Mouse (Mus musculus): ENCODE results near the gene Tns3. TPM values are rescaled to one million over a fixed set of nuclear protein-coding genes. Genes with fewer than 3 reads are reported as not detected.

The Tns3 gene
- total RNA-seq, 2 experiments from 2014 or later: 27.4 to 29.0 TPM

DNA sequence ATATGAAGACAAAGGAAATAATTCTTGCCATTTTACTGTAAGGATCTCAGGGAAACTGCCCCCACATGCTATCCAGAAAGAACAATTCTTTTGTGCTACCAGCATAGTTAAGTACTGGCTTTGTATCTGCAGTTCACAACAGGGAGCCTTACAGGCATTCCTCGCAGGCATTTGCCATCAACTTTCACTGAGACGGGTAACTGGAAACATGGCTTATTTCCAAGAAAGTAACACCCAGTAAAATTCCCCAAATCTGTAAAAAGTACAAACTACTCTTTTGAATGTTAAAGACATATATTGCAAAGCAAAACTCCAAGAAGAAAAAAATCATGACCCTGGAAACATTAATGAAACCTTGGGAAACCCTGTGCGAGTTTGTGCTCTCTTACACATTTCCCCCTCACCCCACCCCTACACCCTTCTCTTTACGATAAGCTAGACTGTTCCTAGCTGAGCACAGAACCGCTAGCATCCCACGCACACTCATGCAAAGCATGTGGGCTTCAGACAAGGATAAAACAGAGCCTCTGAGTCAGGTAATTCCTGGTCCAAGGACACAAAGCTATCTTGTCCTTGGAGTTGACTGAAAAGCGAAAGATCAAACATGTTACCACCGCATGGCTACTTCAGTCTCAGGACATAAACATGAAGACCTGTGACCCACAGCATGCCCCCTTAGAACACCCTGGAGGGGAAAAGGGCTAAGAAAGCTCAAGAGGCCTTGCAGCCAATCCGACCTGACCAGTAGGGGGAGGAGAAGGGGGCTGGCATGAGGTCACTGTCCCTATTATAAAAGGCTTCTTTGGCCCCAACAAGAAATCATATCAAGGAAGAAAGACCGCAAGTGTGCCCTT, 11.3 kb downstream of the Tns3 start:
- DNase-seq: no peak
- intact Hi-C loops (cut with DNase I): no loop called here

GRCm38 (mm10) chr11:8652116-8652714, 12.1 kb downstream of the Tns3 start:
- intact Hi-C loops (cut with DNase I): no loop called here

GRCm38 (mm10) chr11:8651448-8652035, 12.8 kb downstream of the Tns3 start:
- no peak for DNase-seq
- intact Hi-C loops (cut with DNase I): no loop called here

More at GRCm38 (mm10) chr11:8652116-8652714, 12.1 kb downstream of the Tns3 start:
- DNase-seq: no peak

DNA sequence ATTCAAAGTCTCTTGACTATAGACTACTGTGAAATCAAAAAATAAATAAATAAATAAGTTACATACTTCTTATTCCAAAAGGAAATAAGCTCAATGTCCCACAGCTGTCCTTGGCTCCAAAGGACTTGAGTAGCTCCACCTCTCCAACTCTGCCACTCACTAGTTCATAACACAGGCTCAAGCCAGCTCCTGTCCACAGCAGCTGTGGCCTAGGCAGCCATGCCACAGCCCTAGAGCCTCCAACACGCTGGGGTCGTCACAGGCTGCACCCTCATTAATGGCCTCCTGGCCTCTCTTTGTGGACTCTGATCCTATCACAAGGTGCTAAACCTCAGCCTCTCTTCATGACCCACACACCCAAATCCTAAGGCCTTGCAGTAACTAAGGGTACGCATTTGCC, 18.7 kb downstream of the Tns3 start:
- no peak for DNase-seq
- intact Hi-C loops (cut with DNase I): no loop called here

- DNase-seq: no peak
- intact Hi-C loops (cut with DNase I): no loop called here
These were observed 20.1 kb downstream of the Tns3 start for GRCm38 (mm10) chr11:8644272-8644671.

GRCm38 (mm10) chr11:8641634-8642277, 22.6 kb downstream of the Tns3 start:
- intact Hi-C loops (cut with DNase I): no loop called here
- no peak for DNase-seq

DNA sequence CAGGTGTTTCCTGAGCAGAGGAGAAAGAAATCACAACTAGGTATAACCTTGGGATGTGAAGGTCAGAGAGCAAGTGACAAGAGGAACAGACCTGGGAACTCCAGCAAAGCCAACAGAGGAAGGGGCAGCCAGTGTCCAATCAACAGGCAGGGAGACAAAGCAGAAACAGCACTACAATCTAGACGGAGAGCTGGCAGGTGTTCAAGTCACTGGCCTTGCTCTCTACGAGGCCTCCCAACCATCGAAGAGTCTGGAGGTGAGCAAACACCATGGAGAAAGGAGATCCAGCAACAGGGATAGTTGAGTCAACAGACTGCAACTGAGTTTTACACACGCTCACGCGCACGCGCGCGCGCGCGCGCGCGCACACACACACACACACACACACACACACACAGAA, 24.6 kb downstream of the Tns3 start:
- intact Hi-C loops (cut with DNase I): no loop called here
- DNase-seq: no peak

DNA sequence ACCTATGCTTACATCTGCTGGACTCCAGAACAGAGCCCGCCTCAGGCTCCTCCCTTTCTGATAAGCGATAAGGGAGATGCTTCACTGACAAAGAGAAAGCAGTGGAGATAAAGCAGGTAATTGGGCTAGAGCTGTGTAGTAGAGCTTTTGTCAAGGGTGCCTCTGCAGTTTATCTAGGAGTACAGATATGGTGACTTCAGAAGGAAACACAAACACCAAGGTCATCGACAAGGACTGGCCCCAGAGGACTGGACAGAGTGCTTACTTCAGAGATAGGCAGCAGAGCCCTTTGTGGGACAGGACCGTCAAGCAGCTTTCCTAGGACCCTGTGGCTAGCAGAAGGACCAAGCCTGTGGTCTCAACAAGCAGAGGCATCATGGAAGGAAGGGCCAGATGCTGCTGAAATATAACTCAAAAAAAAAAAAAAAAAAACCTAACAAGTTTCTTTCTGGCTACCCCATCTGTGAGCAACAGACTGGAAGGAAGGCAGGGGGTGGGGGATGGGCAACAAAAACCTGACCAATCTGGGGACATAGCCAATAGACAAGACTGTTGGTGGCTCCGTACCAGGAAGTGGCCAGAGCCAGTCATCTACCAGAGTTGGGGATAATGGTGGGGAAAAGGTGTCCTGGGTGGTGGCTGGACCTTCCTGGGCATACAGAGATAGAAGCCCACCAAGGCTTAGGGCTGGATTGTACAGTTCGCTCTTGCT, 25.2 kb downstream of the Tns3 start:
- peak; percentile 59 to 65 for DNase-seq
- intact Hi-C loops (cut with DNase I): no loop called here

GRCm38 (mm10) chr11:8637469-8638447, 26.6 kb downstream of the Tns3 start:
- intact Hi-C loops (cut with DNase I): no loop called here
- no peak for DNase-seq

DNA sequence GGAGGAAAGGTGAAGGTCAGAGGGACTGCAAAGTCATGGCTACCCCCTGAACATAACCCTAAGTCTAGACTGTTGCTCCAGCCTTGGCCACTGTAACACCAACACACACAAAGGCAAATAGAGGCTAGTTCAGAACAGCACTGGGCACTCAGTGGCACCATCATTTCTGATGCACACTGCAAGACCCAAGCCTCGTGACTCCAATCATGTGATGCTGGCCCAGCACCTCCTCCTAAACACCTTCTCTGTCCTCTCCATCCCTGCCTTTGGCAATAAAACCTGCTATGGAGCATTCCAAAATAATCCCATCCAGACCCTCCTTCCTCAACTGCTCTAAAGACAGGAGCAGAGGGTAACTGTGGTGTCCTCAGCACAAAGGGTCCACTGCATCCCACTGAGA, 27.7 kb downstream of the Tns3 start:
- intact Hi-C loops (cut with DNase I): no loop called here
- no peak for DNase-seq

DNA sequence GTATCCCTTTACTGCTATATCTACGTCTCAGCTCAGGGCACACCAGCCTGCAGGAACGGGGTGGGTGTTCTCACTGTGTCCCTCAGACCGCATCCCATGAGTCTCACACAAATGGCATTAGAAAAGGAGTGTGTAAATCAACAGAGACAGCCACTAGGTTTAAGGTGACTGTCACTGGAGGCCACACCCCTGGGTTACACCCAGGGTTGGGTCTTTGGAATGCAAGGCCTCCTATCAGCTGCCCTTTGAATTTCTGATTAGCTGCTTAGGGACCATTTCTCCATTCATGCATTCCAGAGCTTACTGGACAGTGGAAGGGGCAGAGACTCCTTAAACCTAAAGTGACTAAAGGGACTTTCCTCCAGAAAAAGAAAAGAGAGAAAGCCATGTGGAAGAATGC, 28.6 kb downstream of the Tns3 start:
- intact Hi-C loops (cut with DNase I): no loop called here
- DNase-seq: no peak

DNA sequence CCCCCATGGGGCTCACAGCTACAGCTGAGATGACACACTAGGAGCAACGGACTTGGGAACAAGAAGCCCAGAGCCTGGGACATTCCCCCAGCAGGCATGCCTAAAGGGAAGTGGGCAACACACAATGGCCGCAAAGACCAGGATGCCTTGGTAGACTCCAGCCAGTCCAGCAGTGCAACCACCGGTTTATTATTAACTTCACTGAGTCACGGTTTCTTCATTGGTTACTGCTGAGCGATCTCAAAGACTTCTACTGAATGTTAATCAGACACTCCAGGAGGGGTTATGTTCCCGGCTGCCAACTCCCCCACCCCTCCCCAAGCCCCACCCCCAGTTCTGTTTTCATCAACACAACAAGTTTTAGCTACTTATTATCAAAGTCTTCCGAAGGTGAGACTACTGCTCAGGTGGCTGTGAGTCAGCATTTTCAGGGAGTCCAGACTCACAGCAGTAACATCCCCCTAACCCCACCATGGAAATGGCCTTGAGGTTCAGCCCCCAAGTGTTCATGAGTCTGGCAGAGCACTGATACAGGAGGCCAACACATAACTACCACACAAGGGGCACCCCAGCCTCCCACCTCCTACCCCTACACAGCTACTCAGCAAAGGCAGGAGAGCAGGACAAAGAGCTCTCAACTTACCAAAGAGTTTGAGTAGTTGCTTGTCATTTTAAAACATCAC, 29.5 kb downstream of the Tns3 start:
- intact Hi-C loops (cut with DNase I): no loop called here
- no peak for DNase-seq

- intact Hi-C loops (cut with DNase I): no loop called here
- DNase-seq: no peak
These were observed 32.2 kb downstream of the Tns3 start for GRCm38 (mm10) chr11:8632163-8632562.

DNA sequence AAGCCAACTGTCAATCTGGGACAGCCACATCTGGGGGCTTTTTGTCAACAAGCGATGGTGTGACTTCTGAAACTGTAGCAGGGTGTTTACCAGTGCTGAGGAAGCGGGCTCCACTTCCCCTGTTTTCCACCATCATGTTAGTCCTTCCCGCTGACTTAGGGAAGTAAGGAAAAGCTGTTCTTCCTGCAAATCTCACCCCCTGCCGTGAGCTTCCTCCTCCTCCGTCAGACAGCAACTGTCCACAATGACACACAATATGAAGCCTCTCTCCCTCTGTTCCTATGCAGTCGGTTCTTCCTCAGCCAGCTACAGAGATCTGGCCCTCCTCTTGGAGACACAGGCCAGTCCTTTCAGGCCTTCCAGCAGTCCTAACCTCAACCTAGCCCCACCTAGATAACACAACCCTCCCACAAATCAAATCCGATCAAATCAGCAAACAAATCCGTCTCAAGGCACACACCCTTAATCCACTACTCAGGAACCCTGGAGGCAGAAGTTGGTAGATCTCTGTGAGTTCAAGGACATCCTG, 34.4 kb downstream of the Tns3 start:
- no peak for DNase-seq
- intact Hi-C loops (cut with DNase I): no loop called here

DNA sequence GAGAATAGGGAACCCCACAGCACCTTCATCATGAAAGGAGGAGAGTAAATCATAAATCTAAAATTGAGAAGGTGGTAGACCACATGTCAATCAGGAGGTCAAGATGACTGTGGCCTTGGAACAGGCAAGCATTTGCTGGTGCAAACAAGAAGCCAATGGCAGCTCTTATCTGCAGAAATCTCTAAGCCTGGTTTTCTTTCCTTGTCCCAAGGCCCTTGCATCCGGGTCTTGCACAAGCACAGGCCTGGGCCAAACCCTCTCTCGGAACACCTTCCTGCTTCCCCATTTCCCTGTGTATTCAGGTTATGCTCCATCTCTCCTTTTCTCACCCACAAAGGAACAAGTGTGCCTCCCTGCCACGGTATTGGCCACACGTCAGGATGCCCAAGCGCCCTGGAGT, 35.0 kb downstream of the Tns3 start:
- DNase-seq: no peak
- intact Hi-C loops (cut with DNase I): no loop called here

DNA sequence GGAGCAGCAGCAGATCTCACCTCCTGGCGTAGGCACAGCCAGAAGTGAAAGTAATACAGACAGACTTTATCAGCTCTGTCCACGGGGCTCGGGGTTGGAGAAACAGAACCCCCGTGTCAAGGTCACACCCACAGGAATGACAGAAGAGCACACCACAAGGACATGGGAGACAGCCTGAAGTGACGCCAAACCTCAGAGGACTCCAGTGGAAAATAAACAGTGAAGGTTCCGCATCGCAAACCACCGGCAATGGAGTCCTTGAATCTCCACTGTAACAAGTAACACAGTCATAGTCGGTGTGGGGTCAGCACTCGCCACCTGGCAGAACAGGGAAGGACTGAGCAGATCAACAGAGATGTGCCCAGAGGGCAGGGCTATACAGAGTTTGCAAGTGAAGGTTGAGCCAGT, 35.5 kb downstream of the Tns3 start:
- intact Hi-C loops (cut with DNase I): no loop called here

GRCm38 (mm10) chr11:8627156-8627555, 37.2 kb downstream of the Tns3 start:
- intact Hi-C loops (cut with DNase I): no loop called here
- no peak for DNase-seq

More for the DNA sequence above, 35.5 kb downstream of the Tns3 start:
- DNase-seq: no peak

DNA sequence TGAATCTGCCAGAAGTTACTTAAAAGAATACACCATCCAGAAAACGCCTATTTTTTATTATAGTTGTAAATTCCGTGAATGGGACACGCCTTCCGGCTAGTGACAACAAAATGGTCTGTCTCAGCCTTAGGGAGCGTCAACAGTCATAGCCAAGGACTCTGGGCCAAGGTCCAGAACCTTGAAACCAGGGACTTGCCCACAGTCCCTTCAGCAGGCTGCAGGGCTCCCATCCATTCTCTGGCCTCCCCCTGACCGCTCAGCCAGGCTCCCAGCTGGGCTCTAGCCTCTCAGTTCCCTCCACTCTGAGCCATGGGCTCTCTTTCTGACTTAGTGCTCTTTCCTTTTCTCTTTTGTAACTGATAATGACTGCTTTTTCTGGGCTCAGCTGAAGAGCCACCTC, 37.6 kb downstream of the Tns3 start:
- DNase-seq: no peak
- intact Hi-C loops (cut with DNase I): no loop called here

All from heart, postnatal 10 days (tissue).